Mouse (Mus musculus) liver, postnatal 0 days (tissue): ENCODE measurements around the gene Susd5.

Source experiments
- CTCF ChIP-seq: sonication (generic); IDR thresholded peaks from 2 replicates; pipeline ENCODE4 v1.5.1; 2016; ENCODE audit warnings: antibody characterized with exemption, low read depth
- EP300 ChIP-seq: IDR thresholded peaks from 2 replicates; pipeline ENCODE4 v1.6.1; 2016; ENCODE audit warnings: antibody characterized with exemption, low read depth, mild to moderate bottlenecking

- TF ChIP-seq CTCF (no peak), EP300 (no peak)
Observed at GRCm38 (mm10) chr9:114098716-114099302, 41.9 kb downstream of the Susd5 start.
